Mouse (Mus musculus): ENCODE data around the gene Isy1.

DNA sequence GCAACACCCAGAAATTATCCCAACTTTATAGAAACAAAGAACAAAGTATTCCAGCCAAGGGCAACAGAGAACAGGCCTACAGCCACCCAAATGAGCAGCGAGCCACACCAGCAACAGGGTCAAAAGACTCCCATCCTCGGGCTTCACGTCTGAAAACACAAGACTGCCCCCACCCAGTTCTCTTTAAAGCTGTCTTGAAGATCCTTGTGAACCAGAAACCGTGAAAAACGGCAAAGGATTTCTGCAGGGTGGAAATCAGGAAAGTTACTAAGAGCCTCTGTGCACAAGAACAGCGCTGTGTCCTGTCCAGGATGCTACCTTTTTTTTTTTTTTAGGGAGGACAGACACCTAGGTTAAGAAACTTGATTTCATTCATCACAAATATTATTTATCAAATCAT is 28.3 kb downstream of the Isy1 start:
- no peak for TF ChIP-seq POLR2A (IDR thresholded peaks at IDR 0.05; ENCODE audit: insufficient read length, low read depth)
- TF ChIP-seq SRF (IDR thresholded peaks at IDR 0.05; ENCODE audit: control insufficient read depth, insufficient read length, low read depth), result no peak
- TF ChIP-seq MYOG (IDR thresholded peaks at IDR 0.05; ENCODE audit: control insufficient read depth in 1 of 3, insufficient read depth in 1 of 3, insufficient read length in 2 of 3, low read depth in 2 of 3), result no peak
- no peak for TF ChIP-seq POLR2AphosphoS2 (IDR thresholded peaks at IDR 0.05; ENCODE audit: insufficient read length, low read depth)
- TF ChIP-seq REST (IDR thresholded peaks at IDR 0.05; ENCODE audit: insufficient read depth, insufficient read length), result no peak
- TF ChIP-seq TCF12 (IDR thresholded peaks at IDR 0.05; ENCODE audit: insufficient read depth, poor library complexity, severe bottlenecking), result no peak
- TF ChIP-seq MAX (IDR thresholded peaks at IDR 0.05; ENCODE audit: low read depth), result no peak
- no peak for TF ChIP-seq CEBPB (IDR thresholded peaks at IDR 0.05; ENCODE audit: insufficient read depth, poor library complexity, severe bottlenecking)
